ENCODE assay signal across 23 mouse cellular contexts in genomic region chr5:136535204-136535603, GRCm38 (mm10). TPM values are rescaled to one million over a fixed set of nuclear protein-coding genes. Genes with fewer than 3 reads are reported as not detected.
DNase-seq lines count a peak whose midpoint lies in the region; ATAC-seq and TF ChIP-seq lines count a peak whose summit lies in the region.
"Had no signal": no experiment of that assay in that cellular context is flagged by ENCODE, and none has a peak within 500 bp of the region (broad histone marks: within the 10 kb centered on the region; RNA-seq: fewer than 3 reads in every experiment).

No protein-coding gene starts in this region.

- no peaks in the 10 kb centered on the region for H3K36me3 ChIP-seq in kidney, adult 2 months (ENCODE audit: control insufficient read depth, insufficient read depth, low read length)
- H3K36me3 ChIP-seq in neural tube, embryonic 13.5 days, result no peaks in the 10 kb centered on the region
- no peaks in the 10 kb centered on the region for H3K36me3 ChIP-seq in myocyte (ENCODE audit: control insufficient read depth, insufficient read depth)
- H3K36me3 ChIP-seq: heart, embryonic 10.5 days; heart, embryonic 15.5 days; hindbrain, embryonic 12.5 days; hindbrain, embryonic 15.5 days had no signal

- H3K9me3 ChIP-seq in neural tube, embryonic 13.5 days, result no peaks in the 10 kb centered on the region
- H3K9me3 ChIP-seq: forebrain, embryonic 10.5 days; forebrain, embryonic 13.5 days; heart, embryonic 10.5 days; heart, embryonic 15.5 days; hindbrain, embryonic 12.5 days; hindbrain, embryonic 15.5 days had no signal

- H3K4me2 ChIP-seq in neural tube, embryonic 13.5 days, result no peak overlapping the region
- H3K4me2 ChIP-seq in myocyte (ENCODE audit: low read depth), result no peak overlapping the region
- H3K4me2 ChIP-seq: forebrain, embryonic 13.5 days; heart, embryonic 15.5 days; hindbrain, embryonic 12.5 days; hindbrain, embryonic 15.5 days had no signal

- no peak for DNase-seq in kidney, adult 2 months
- no peak for DNase-seq in kidney, postnatal 14 days
- no peak for DNase-seq in neural tube, embryonic 10.5 days (ENCODE audit: extremely low spot score, low spot score)
- no peak for DNase-seq in adrenal gland, adult (ENCODE audit: inconsistent age in 2 of 2, low spot score in 1 of 2)
- DNase-seq: adrenal gland, postnatal 10 days; adrenal gland, postnatal 36 days; cerebellum, adult 18-20 months; cerebellum, adult 9-10 months; cerebellum, postnatal 14 days; gastrocnemius, postnatal 10 days; gastrocnemius, postnatal 36 days; heart, adult 2 months; heart, postnatal 10 days had no signal

- no peak overlapping the region for H3K9ac ChIP-seq in neural tube, embryonic 13.5 days
- H3K9ac ChIP-seq: forebrain, embryonic 13.5 days; heart, embryonic 15.5 days; hindbrain, embryonic 12.5 days; hindbrain, embryonic 15.5 days had no signal

- H3K27me3 ChIP-seq in kidney, adult 2 months (replicated peaks; ENCODE audit: control insufficient read depth, insufficient read depth, low read length), result no peaks in the 10 kb centered on the region
- no peaks in the 10 kb centered on the region for H3K27me3 ChIP-seq in neural tube, embryonic 13.5 days
- H3K27me3 ChIP-seq in myocyte (ENCODE audit: control insufficient read depth, insufficient read depth, insufficient read length), result no peaks in the 10 kb centered on the region
- H3K27me3 ChIP-seq: forebrain, embryonic 13.5 days; heart, embryonic 15.5 days; hindbrain, embryonic 12.5 days; hindbrain, embryonic 15.5 days had no signal

- TF ChIP-seq CTCF in kidney, adult 2 months (conservative IDR thresholded peaks at IDR 0.05; ENCODE audit: insufficient read depth, insufficient read length, low read depth, low read length), result no peak

- no peak overlapping the region for H3ac ChIP-seq in myocyte (ENCODE audit: control insufficient read depth, insufficient read length)

- TF ChIP-seq POLR2A in kidney, adult 2 months (IDR thresholded peaks at IDR 0.05; ENCODE audit: low read depth, low read length), result no peak
- no peak for TF ChIP-seq POLR2A in myocyte (IDR thresholded peaks at IDR 0.05; ENCODE audit: insufficient read length, low read depth)

- WGBS in kidney, adult 2 months, result 39% methylated on average over 1 of the region's 1 CpGs
- 54% methylated on average over 1 of the region's 1 CpGs for WGBS in neural tube, embryonic 13.5 days

- no peak for ATAC-seq in neural tube, embryonic 13.5 days (ENCODE audit: low read depth)
- ATAC-seq: CD4-positive, CD25-positive, alpha-beta regulatory T cell, adult 4 months; forebrain, embryonic 13.5 days; forebrain, embryonic 16.5 days had no signal

- H3K79me2 ChIP-seq in myocyte (ENCODE audit: control insufficient read depth, insufficient read depth), result peaks cover 89% of the 10 kb centered on the region

- peaks cover 71% of the 10 kb centered on the region for H3K4me1 ChIP-seq in kidney, adult 2 months (ENCODE audit: control insufficient read depth, insufficient read depth, low read length)
- H3K4me1 ChIP-seq in neural tube, embryonic 13.5 days (replicated peaks), result peaks cover 38% of the 10 kb centered on the region; the same call in 1 of the 2 replicates

- H3K4me3 ChIP-seq in kidney, adult 2 months (ENCODE audit: insufficient read depth, low read depth, low read length), result no peak overlapping the region
- H3K4me3 ChIP-seq in neural tube, embryonic 13.5 days, result no peak overlapping the region
- no peak overlapping the region for H3K4me3 ChIP-seq in myocyte
- H3K4me3 ChIP-seq: forebrain, embryonic 10.5 days; forebrain, embryonic 13.5 days; heart, adult 2 months; heart, embryonic 10.5 days; heart, embryonic 15.5 days; hindbrain, embryonic 12.5 days; hindbrain, embryonic 15.5 days had no signal

- H3K27ac ChIP-seq in kidney, adult 2 months (ENCODE audit: insufficient read depth, low read depth, low read length), result peak overlapping the region; percentile 80
- H3K27ac ChIP-seq in neural tube, embryonic 13.5 days (replicated peaks), result 0 out of 2 replicates have a peak overlapping the region, but pooled peaks have one; percentile 33
- H3K27ac ChIP-seq: forebrain, embryonic 10.5 days; forebrain, embryonic 13.5 days; heart, adult 2 months; heart, embryonic 10.5 days; heart, embryonic 15.5 days; hindbrain, embryonic 12.5 days; hindbrain, embryonic 15.5 days had no signal

TF ChIP-seq in myocyte, 11 proteins besides CTCF, POLR2A, EP300 and RAD21:
- TF ChIP-seq MYOD1 (IDR thresholded peaks at IDR 0.05; ENCODE audit: control insufficient read depth in 1 of 3, insufficient read length in 2 of 3, low read depth in 2 of 3) (peak in 2 of 3 experiments; percentile 57 to 60), E2F4 (IDR thresholded peaks at IDR 0.05; ENCODE audit: insufficient read depth) (no peak)

RNA-seq across cellular contexts. Expression of gene Cux1, which starts 32.1 kb away (rescaled TPM):
- 126 and 136 TPM in 2 replicates for polyA plus RNA-seq in kidney, adult 2 months (2012; rRNA removed)
- polyA plus RNA-seq in neural tube, embryonic 13.5 days (2015; fragmentation: Nextera tagmentation; extraction: Ambion mirVana), result 93.9 and 102 TPM in 2 replicates
- polyA plus RNA-seq in myocyte (2012; fragmentation: generic; extraction: Trizol), result 50.7 TPM
